Mouse (Mus musculus) gastrocnemius, postnatal 10 days (tissue): ENCODE data around the gene Gm10037. TPM values are rescaled to one million over a fixed set of nuclear protein-coding genes. Genes with fewer than 3 reads are reported as not detected.

ENCODE experiments used
- DNase-seq: peaks from one replicate; pipeline ENCODE4 v3.0.0; 2021; ENCODE audit warnings: mixed read lengths
- total RNA-seq, 2 experiments: library from RNA; stranded (reverse); gene quantifications; 2 replicates each; pipeline ENCODE4 v1.2.3; 2021

Gm10037 gene
- total RNA-seq, 2 experiments from 2014 or later: not detected

DNA sequence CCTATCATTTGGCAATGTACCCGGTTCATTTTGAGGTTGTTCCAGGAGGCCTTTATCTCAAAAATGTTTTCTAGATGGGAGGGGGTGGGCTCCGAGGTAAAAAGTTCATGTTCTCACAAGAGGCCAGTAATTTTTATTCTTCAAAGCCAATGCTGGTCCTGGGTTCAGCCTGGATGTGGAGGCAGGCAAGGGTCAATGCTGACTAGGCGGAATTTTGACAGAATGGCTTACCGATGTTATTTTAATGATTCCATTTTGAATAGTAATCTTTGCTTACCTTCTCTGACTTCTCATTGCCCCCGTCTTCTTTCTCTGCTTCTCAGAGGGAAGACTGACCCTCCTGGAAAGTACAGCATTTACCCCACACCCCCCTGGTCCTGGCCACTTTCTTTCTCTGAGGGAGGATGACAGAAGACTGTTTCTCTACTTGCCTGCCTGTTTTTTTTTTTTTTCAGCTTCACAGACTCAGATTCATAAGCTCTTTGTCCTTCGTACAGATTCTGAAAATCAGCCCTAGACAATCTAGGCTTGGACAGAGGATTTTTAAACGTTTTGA, 45.9 kb downstream of the Gm10037 start:
- DNase-seq: no peak

DNA sequence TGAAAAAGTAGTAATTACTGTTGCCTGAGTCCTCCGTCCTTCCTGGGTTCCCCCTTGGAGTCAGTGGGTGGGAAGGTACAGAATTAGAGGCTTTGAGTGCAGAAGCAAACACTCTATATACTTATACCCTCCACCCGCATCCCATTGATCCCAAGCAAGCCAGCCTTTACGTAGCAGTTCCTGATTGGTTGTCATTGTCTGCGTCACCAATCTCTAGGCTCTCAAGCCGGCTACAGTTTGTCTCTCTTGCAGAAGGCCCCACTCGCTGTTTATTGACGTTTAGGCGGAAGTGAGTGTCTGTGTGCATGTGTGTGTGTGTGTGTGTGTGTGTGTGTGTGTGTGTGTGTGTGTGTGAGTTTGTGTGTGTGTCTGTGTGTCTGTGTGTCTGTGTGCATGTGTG, 53.1 kb downstream of the Gm10037 start:
- no peak for DNase-seq

Other genes with a start within 250 kb of the Gm10037 start
- 1 to 10 TPM; 3.3 to 3.7 TPM for gene Zfp729b, start 221.4 kb upstream of the Gm10037 start, total RNA-seq
- 1 to 10 TPM in 1 of 2 experiments, under 1 TPM in 1; 0.70 to 1.8 TPM for gene Gm49345, start 193.3 kb upstream of the Gm10037 start, total RNA-seq
- gene Zfp729a, start 193.3 kb upstream of the Gm10037 start, total RNA-seq: 1 to 10 TPM; 3.9 to 5.2 TPM
- gene Zfp738, start 144.0 kb upstream of the Gm10037 start, total RNA-seq: 1 to 10 TPM; 5.1 to 6.1 TPM
- 1 to 10 TPM; 4.6 to 5.9 TPM for gene Zfp65, start 101.9 kb upstream of the Gm10037 start, total RNA-seq
- gene Zfp85, start 75.9 kb upstream of the Gm10037 start, total RNA-seq: 1 to 10 TPM; 1.9 to 2.1 TPM
- gene Zfp493, start 51.4 kb upstream of the Gm10037 start, total RNA-seq: 1 to 10 TPM in 1 of 2 experiments, under 1 TPM in 1; 0.89 to 3.5 TPM
- 1 to 10 TPM; 1.3 to 2.5 TPM for gene Zfp273, start 17.4 kb upstream of the Gm10037 start, total RNA-seq
- not detected for gene BC048507, start 32.2 kb downstream of the Gm10037 start, total RNA-seq